22 mouse cellular contexts compared by ENCODE assay signal in the genomic region with DNA sequence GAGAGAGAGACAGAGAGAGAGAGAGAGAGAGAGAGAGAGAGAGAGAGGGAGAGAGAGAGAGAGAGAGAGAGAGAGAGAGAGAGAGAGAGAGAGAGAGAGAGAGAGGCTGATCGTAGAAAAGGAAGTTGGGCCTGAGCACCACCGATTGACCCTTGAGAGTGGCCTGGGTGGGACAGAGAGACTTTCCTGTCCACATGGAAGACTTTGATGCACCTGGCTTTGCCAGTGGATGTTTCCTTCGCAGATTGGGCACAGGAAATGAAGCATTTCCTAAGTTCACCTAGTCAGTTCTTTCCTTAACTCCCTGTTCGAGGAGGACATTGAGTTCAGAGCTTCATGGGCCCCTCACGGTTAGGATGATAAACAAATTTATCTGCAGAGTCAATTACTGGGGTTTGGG. TPM values are rescaled to one million over a fixed set of nuclear protein-coding genes. Genes with fewer than 3 reads are reported as not detected.
DNase-seq lines count a peak whose midpoint lies in the region; ATAC-seq and TF ChIP-seq lines count a peak whose summit lies in the region.
"Had no signal": no experiment of that assay in that cellular context is flagged by ENCODE, and none has a peak within 500 bp of the region (broad histone marks: within the 10 kb centered on the region; RNA-seq: fewer than 3 reads in every experiment).

No protein-coding gene starts in this region.

- H3K36me3 ChIP-seq in heart, embryonic 16.5 days (ENCODE audit: control insufficient read depth, insufficient read depth), result no peaks in the 10 kb centered on the region
- H3K36me3 ChIP-seq: forebrain, embryonic 10.5 days; hindbrain, embryonic 12.5 days; limb, embryonic 15.5 days; liver, embryonic 15.5 days; neural tube, embryonic 15.5 days; stomach, embryonic 15.5 days had no signal

- DNase-seq in gastrocnemius, adult 2 months, result no peak
- no peak for DNase-seq in gastrocnemius, postnatal 4 days (ENCODE audit: low spot score in 2 of 2)
- DNase-seq in heart, postnatal 10 days, result no peak
- peak; percentile 28 for DNase-seq in kidney, postnatal 10 days
- no peak for DNase-seq in urinary bladder, postnatal 14 days (ENCODE audit: low spot score)
- DNase-seq: cerebellum, adult 2 months; forebrain, postnatal 0 days; lung, postnatal 36 days; right cerebral cortex, postnatal 25 days; thymus, adult 18-20 months; thymus, postnatal 4 days had no signal

- no peak for ATAC-seq in heart, embryonic 16.5 days (replicated peaks; ENCODE audit: extremely low read depth, insufficient read depth, low FRiP score)
- ATAC-seq: forebrain, postnatal 0 days; midbrain, embryonic 16.5 days had no signal

- no peak overlapping the region for H3K27ac ChIP-seq in gastrocnemius, adult 2 months
- H3K27ac ChIP-seq in heart, embryonic 16.5 days (ENCODE audit: low read length), result no peak overlapping the region
- peak overlapping the region; percentile 2; the same call in 1 of the 2 replicates for H3K27ac ChIP-seq in brown adipose tissue, adult 24 weeks (replicated peaks; ENCODE audit: low read depth, low read length)
- H3K27ac ChIP-seq: forebrain, embryonic 10.5 days; hindbrain, embryonic 12.5 days; kidney, postnatal 0 days; limb, embryonic 15.5 days; liver, embryonic 15.5 days; neural tube, embryonic 15.5 days; stomach, embryonic 15.5 days had no signal

- H3K27me3 ChIP-seq in heart, embryonic 16.5 days (ENCODE audit: control insufficient read depth, insufficient read depth, low read length), result no peaks in the 10 kb centered on the region
- H3K27me3 ChIP-seq: hindbrain, embryonic 12.5 days; limb, embryonic 15.5 days; liver, embryonic 15.5 days; neural tube, embryonic 15.5 days; stomach, embryonic 15.5 days had no signal

- intact Hi-C loops in gastrocnemius, adult 2 months (cut with DNase I), result no loop called here
- intact Hi-C loops in heart, postnatal 10 days (cut with DNase I), result loop anchor here (2.0 to 10.0 kb wide), 2 partner anchors 51 to 193 kb away; no protein-coding TSS in a partner anchor

- H3K9ac ChIP-seq in heart, embryonic 16.5 days (ENCODE audit: low read length), result no peak overlapping the region
- H3K9ac ChIP-seq: forebrain, postnatal 0 days; hindbrain, embryonic 12.5 days; limb, embryonic 15.5 days; liver, embryonic 15.5 days; neural tube, embryonic 15.5 days; stomach, embryonic 15.5 days had no signal

- H3K4me3 ChIP-seq in gastrocnemius, adult 2 months, result peak overlapping the region; percentile 44
- H3K4me3 ChIP-seq in heart, embryonic 16.5 days (ENCODE audit: low read length), result no peak overlapping the region
- H3K4me3 ChIP-seq in brown adipose tissue, adult 24 weeks (ENCODE audit: insufficient read depth, low read depth, low read length), result peak overlapping the region; percentile 43
- H3K4me3 ChIP-seq: forebrain, embryonic 10.5 days; hindbrain, embryonic 12.5 days; limb, embryonic 15.5 days; liver, embryonic 15.5 days; neural tube, embryonic 15.5 days; stomach, embryonic 15.5 days had no signal

- no peaks in the 10 kb centered on the region for H3K9me3 ChIP-seq in heart, embryonic 16.5 days (replicated peaks; ENCODE audit: control insufficient read depth, low read length)
- H3K9me3 ChIP-seq: forebrain, embryonic 10.5 days; hindbrain, embryonic 12.5 days; limb, embryonic 15.5 days; liver, embryonic 15.5 days; neural tube, embryonic 15.5 days; stomach, embryonic 15.5 days had no signal

- TF ChIP-seq CTCF in gastrocnemius, adult 2 months (IDR thresholded peaks at IDR 0.05), result no peak

- H3K4me2 ChIP-seq in heart, embryonic 16.5 days (ENCODE audit: low read depth, low read length), result peak overlapping the region; percentile 11; the same call in 1 of the 2 replicates
- H3K4me2 ChIP-seq: hindbrain, embryonic 12.5 days; limb, embryonic 15.5 days; liver, embryonic 15.5 days; neural tube, embryonic 15.5 days; stomach, embryonic 15.5 days had no signal

- 58% methylated on average over 4 of the region's 5 CpGs for WGBS in heart, embryonic 16.5 days

- no peaks in the 10 kb centered on the region for H3K4me1 ChIP-seq in heart, embryonic 16.5 days (ENCODE audit: control insufficient read depth, insufficient read depth, low read length)
- peaks cover 3% of the 10 kb centered on the region; the same call in 1 of the 2 replicates for H3K4me1 ChIP-seq in brown adipose tissue, adult 24 weeks (ENCODE audit: control insufficient read depth, insufficient read depth, insufficient read length, low read length)
- H3K4me1 ChIP-seq: forebrain, embryonic 10.5 days; hindbrain, embryonic 12.5 days; limb, embryonic 15.5 days; liver, embryonic 15.5 days; neural tube, embryonic 15.5 days; stomach, embryonic 15.5 days had no signal

RNA-seq across cellular contexts. Expression of a gene that starts 2.6 kb away (rescaled TPM):
- total RNA-seq in gastrocnemius, adult 2 months (2021), result 10 to 100 TPM in 1 of 2 experiments, 1 to 10 TPM in 1; 7.7 to 11.9 TPM
- 10 to 100 TPM; 26.3 to 27.4 TPM for total RNA-seq in gastrocnemius, postnatal 4 days (2021)
- 63.2 and 63.8 TPM in 2 replicates for polyA plus RNA-seq in heart, embryonic 16.5 days (2015; fragmentation: Nextera tagmentation; extraction: Ambion mirVana)
- total RNA-seq in heart, postnatal 10 days (2021), result 10 to 100 TPM; 57.7 to 74.5 TPM
- polyA plus RNA-seq in brown adipose tissue, adult 24 weeks (2012; ENCODE audit: insufficient read depth, insufficient read length, missing spikeins), result 17.6 and 58.2 TPM in 2 replicates
- polyA plus RNA-seq: C2C12 had no signal
